21 mouse cellular contexts compared by ENCODE assay signal in genomic region chrX:158308554-158308953, GRCm38 (mm10).
A peak's percentile ranks its signal among the peaks of the same experiment; 100 is the strongest.
DNase-seq lines count a peak whose midpoint lies in the region; ATAC-seq and TF ChIP-seq lines count a peak whose summit lies in the region.
"Had no signal": no experiment of that assay in that cellular context is flagged by ENCODE, and none has a peak within 500 bp of the region (broad histone marks: within the 10 kb centered on the region; RNA-seq: fewer than 3 reads in every experiment).

No protein-coding gene starts in this region.

- TF ChIP-seq POLR2A in CH12.LX (IDR thresholded peaks at IDR 0.05; ENCODE audit: low read depth, low read length), result no peak

- H3K36me3 ChIP-seq in CH12.LX (replicated peaks in 1 of 2; ENCODE audit: control insufficient read depth in 1 of 2, insufficient read depth in 1 of 2, low read length in 1 of 2), result no peaks in the 10 kb centered on the region
- no peaks in the 10 kb centered on the region for H3K36me3 ChIP-seq in heart, embryonic 10.5 days
- H3K36me3 ChIP-seq: G1E; heart, embryonic 15.5 days; hindbrain, embryonic 10.5 days; hindbrain, embryonic 15.5 days had no signal

- in situ Hi-C loops in CH12.LX (cut with MboI; ENCODE audit: low pct_ligation_motif_present, low pct_unique_long_range_greater_than_20kb, low sequenced_read_pairs), result no loop called here

- no peak for TF ChIP-seq RAD21 in CH12.LX (IDR thresholded peaks at IDR 0.05; ENCODE audit: low read depth, low read length)

- H3K4me2 ChIP-seq in CH12.LX (ENCODE audit: insufficient read depth, low read depth, poor library complexity, severe bottlenecking), result no peak overlapping the region
- H3K4me2 ChIP-seq: heart, embryonic 11.5 days; heart, embryonic 15.5 days; hindbrain, embryonic 15.5 days had no signal

- H3K9me3 ChIP-seq in CH12.LX (replicated peaks; ENCODE audit: low read length), result no peaks in the 10 kb centered on the region
- H3K9me3 ChIP-seq in heart, embryonic 10.5 days, result no peaks in the 10 kb centered on the region
- H3K9me3 ChIP-seq: G1E; heart, embryonic 15.5 days; hindbrain, embryonic 10.5 days; hindbrain, embryonic 15.5 days had no signal

- no peaks in the 10 kb centered on the region for H3K79me2 ChIP-seq in CH12.LX (replicated peaks; ENCODE audit: control insufficient read depth, extremely low read depth, insufficient read depth, poor library complexity, severe bottlenecking)

- H3K27ac ChIP-seq in CH12.LX (ENCODE audit: insufficient read depth, low read depth), result no peak overlapping the region
- H3K27ac ChIP-seq in heart, embryonic 10.5 days, result no peak overlapping the region
- H3K27ac ChIP-seq: heart, embryonic 15.5 days; hindbrain, embryonic 10.5 days; hindbrain, embryonic 15.5 days had no signal

- no peak for TF ChIP-seq CTCF in CH12.LX (conservative IDR thresholded peaks at IDR 0.05 in 1 of 2, IDR thresholded peaks at IDR 0.05 in 1 of 2; ENCODE audit: low read depth in 2 of 2, low read length in 2 of 2)

- dilution Hi-C loops in CH12.LX (cut with MboI; ENCODE audit: extremely low pct_ligation_motif_present, extremely low pct_unique_long_range_greater_than_20kb, low sequenced_read_pairs), result no loop called here

- peak; percentile 44; the same call in 1 of the 2 replicates for ATAC-seq in frontal cortex, adult (ENCODE audit: low TSS enrichment)
- ATAC-seq in common myeloid progenitor, adult 5-6 weeks (replicated peaks; ENCODE audit: low read depth, poor library complexity, severe bottlenecking), result peak; percentile 92
- ATAC-seq in megakaryocyte progenitor cell, adult 5-6 weeks (replicated peaks; ENCODE audit: poor library complexity), result peak; percentile 94
- ATAC-seq: forebrain, postnatal 0 days; intestine, embryonic 16.5 days had no signal

- no peaks in the 10 kb centered on the region for H3K27me3 ChIP-seq in CH12.LX (replicated peaks)
- H3K27me3 ChIP-seq in heart, embryonic 10.5 days (ENCODE audit: insufficient read depth, poor library complexity, severe bottlenecking), result no peaks in the 10 kb centered on the region
- H3K27me3 ChIP-seq: heart, embryonic 15.5 days; hindbrain, embryonic 15.5 days had no signal

- 49% methylated on average over 5 of the region's 5 CpGs for WGBS in heart, embryonic 10.5 days

- H3K9ac ChIP-seq in CH12.LX (ENCODE audit: insufficient read depth, low read depth), result no peak overlapping the region
- H3K9ac ChIP-seq: forebrain, postnatal 0 days; heart, embryonic 15.5 days; hindbrain, embryonic 15.5 days had no signal

- no peak overlapping the region for H3K4me3 ChIP-seq in CH12.LX (replicated peaks in 1 of 3; ENCODE audit: low read depth in 2 of 3, low read length in 2 of 3, poor library complexity in 1 of 3)
- no peak overlapping the region for H3K4me3 ChIP-seq in heart, embryonic 10.5 days
- H3K4me3 ChIP-seq: heart, embryonic 15.5 days; hindbrain, embryonic 10.5 days; hindbrain, embryonic 15.5 days had no signal

- peaks cover 0 to 4% of the 10 kb centered on the region in 2 experiments; a peak in 2 of 4 replicates for H3K4me1 ChIP-seq in CH12.LX (ENCODE audit: control insufficient read depth in 1 of 2, insufficient read depth in 2 of 2)
- H3K4me1 ChIP-seq in heart, embryonic 10.5 days, result no peaks in the 10 kb centered on the region
- H3K4me1 ChIP-seq: heart, embryonic 15.5 days; hindbrain, embryonic 10.5 days; hindbrain, embryonic 15.5 days had no signal

- no peak for TF ChIP-seq EP300 in CH12.LX (IDR thresholded peaks at IDR 0.05; ENCODE audit: low read length)

- no peak for DNase-seq in frontal cortex, postnatal 25 days (ENCODE audit: low spot score in 2 of 2)
- peak; percentile 2 for DNase-seq in CH12.LX (ENCODE audit: extremely low read depth)
- DNase-seq in Muller cell, postnatal 12 days (ENCODE audit: inconsistent ontology term), result no peak
- DNase-seq in heart, embryonic 10.5 days (ENCODE audit: low spot score), result no peak
- DNase-seq: adrenal gland, postnatal 10 days; cerebellum, adult 18-20 months; cerebellum, adult 9-11 months; cerebellum, postnatal 36 days; forebrain, postnatal 0 days; gastrocnemius, postnatal 36 days; heart, adult 18-20 months; heart, postnatal 14 days had no signal

TF ChIP-seq in CH12.LX, 34 proteins besides CTCF, POLR2A, EP300 and RAD21:
- TF ChIP-seq TCF12 (IDR thresholded peaks at IDR 0.05; ENCODE audit: low read depth, low read length), result no peak
- no peak for TF ChIP-seq HCFC1 (IDR thresholded peaks at IDR 0.05; ENCODE audit: low read depth, low read length)
- no peak for TF ChIP-seq KAT2A (IDR thresholded peaks at IDR 0.05; ENCODE audit: insufficient replicate concordance, low read length)
TF ChIP-seq in CH12.LX: peak in this region for 0.

Comparison
In these comparisons a context has a peak if more than half of its experiments do, and no peak if none do; other contexts are left out.
1. ATAC-seq: peak in every context shown above with its lines; median percentile 94 in megakaryocyte progenitor cell, adult 5-6 weeks; 92 in common myeloid progenitor, adult 5-6 weeks; 44 in frontal cortex, adult.